Mouse (Mus musculus) ES-E14 (cell line): ENCODE results near the gene Hoxd11.

Source experiments
- CHD2 ChIP-seq: IDR thresholded peaks from 2 replicates; pipeline ENCODE4 v1.6.1; 2014; ENCODE audit warnings: mild to moderate bottlenecking, low read depth, low read length, inconsistent platforms
- HCFC1 ChIP-seq: IDR thresholded peaks from 2 replicates; pipeline ENCODE4 v1.6.1; 2012; ENCODE audit warnings: low read length, inconsistent platforms, borderline replicate concordance; ENCODE audit not compliant: insufficient read depth
- MAFK ChIP-seq: IDR thresholded peaks from 2 replicates; pipeline ENCODE4 v1.6.1; 2014; ENCODE audit warnings: mild to moderate bottlenecking, low read depth, low read length, inconsistent platforms; ENCODE audit not compliant: insufficient read depth
- ZC3H11A ChIP-seq: IDR thresholded peaks from 2 replicates; pipeline ENCODE4 v1.6.1; 2012; ENCODE audit warnings: low read depth, mild to moderate bottlenecking, inconsistent platforms, low read length, borderline replicate concordance
- ZNF384 ChIP-seq: IDR thresholded peaks from 2 replicates; pipeline ENCODE4 v1.6.1; 2012; ENCODE audit warnings: low read depth, low read length, inconsistent platforms

DNA sequence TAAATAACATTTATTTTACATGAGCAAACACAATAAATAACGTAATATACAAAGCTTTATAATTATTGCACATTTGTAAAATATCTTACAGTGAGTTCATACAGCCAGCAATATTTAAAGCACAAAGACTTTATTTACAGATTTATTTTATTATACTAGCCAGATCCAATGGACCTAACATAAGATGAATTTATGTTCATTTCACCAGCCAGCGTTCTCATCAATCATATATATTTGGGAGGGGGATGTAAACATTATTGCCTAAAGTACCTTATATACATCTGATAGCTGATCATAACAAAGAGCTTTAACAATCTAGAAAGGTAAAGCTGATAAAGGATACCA is 26.4 kb upstream of the Hoxd11 start:
- TF ChIP-seq CHD2 (no peak), ZC3H11A (no peak), ZNF384 (no peak), HCFC1 (no peak), MAFK (no peak)
